Mouse (Mus musculus): ENCODE results near the gene Snx29. TPM values are rescaled to one million over a fixed set of nuclear protein-coding genes. Genes with fewer than 3 reads are reported as not detected.

The Snx29 gene
- polyA plus RNA-seq, 1 experiment from 2014 or later, result 14.9 TPM

DNA sequence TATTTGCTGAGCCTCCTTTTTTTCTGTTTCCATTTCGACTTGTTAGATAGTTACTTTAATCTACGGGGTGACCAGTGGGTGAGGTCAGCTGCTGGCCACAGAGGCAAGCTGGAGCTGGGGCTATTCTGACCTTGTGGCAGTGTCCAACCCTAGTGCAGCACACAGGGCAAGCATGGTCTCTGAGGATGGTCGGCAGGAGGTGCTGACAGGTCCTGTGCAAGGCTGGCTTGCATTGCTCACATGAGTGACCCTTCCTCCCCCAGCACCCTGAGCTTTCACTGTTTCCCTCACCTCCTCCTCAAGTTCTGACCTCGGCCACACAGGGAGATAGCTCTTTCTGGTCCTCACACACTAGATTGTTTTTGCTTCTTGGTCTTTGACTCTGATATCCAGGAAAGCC lies 46.5 kb downstream of the Snx29 start:
- H3K4me1 ChIP-seq (replicated peaks), result peaks cover 13% of the 10 kb centered on the region
- no peak for DNase-seq (ENCODE audit: low spot score)
- H3K36me3 ChIP-seq, result no peaks in the 10 kb centered on the region
- H3K9me3 ChIP-seq, result no peaks in the 10 kb centered on the region
- H3K27me3 ChIP-seq (ENCODE audit: insufficient read depth, poor library complexity, severe bottlenecking), result no peaks in the 10 kb centered on the region
- peak overlapping the region; percentile 6; the same call in 1 of the 2 replicates for H3K27ac ChIP-seq
- H3K4me3 ChIP-seq, result no peak overlapping the region
- 51% methylated on average over 4 of the region's 4 CpGs for WGBS

DNA sequence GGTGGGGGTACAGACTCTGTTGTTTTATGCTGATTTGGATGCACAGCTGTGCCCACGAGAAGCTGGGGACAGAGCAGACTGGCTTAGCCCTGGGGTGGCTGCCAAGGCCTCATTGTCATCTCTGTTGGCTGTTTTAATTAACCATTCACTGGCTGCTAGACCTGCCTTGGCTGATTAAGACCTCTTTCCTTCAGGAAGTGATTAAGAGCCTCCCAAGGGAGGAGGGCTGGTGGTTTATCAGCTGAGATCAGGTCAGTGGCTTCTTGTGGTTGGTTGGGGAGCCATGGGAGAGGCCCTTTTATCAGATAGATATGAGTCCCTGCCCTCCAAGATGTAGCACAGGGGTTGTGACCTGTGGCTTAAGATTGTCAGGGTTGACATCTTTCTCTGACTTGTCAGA lies 46.9 kb downstream of the Snx29 start:
- no peaks in the 10 kb centered on the region for H3K36me3 ChIP-seq
- peaks cover 13% of the 10 kb centered on the region for H3K4me1 ChIP-seq (replicated peaks)
- WGBS, result 13% methylated on average over 1 of the region's 1 CpGs
- H3K4me3 ChIP-seq, result no peak overlapping the region
- no peaks in the 10 kb centered on the region for H3K9me3 ChIP-seq
- DNase-seq (ENCODE audit: low spot score), result no peak
- no peaks in the 10 kb centered on the region for H3K27me3 ChIP-seq (ENCODE audit: insufficient read depth, poor library complexity, severe bottlenecking)
- peak overlapping the region; percentile 6; the same call in 1 of the 2 replicates for H3K27ac ChIP-seq

DNA sequence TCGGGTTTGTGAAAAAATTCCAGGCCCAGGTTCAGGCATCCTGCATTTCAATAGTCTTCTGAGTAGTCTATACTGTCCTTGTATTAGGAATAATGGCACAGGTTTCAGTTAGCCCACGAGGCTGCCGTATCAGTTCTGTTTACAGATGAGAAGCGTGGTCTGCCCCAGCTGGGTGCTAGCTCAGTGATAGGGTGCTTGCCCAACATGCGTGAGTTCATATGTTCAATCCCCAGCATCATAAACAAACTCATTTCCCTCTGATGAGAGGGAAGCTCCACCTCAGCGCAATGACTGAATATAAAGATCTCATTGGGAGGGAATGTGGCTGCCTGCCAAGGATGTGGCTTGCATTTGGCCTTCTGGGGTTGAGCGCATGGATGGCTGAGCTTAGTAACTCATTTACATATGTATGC lies 47.4 kb downstream of the Snx29 start:
- Histone ChIP-seq H3K27ac (no peak overlapping the region), H3K4me1 (replicated peaks) (peaks cover 13% of the 10 kb centered on the region), H3K9me3 (no peaks in the 10 kb centered on the region), H3K36me3 (no peaks in the 10 kb centered on the region), H3K27me3 (ENCODE audit: insufficient read depth, poor library complexity, severe bottlenecking) (no peaks in the 10 kb centered on the region), H3K4me3 (no peak overlapping the region)
- WGBS, result 75% methylated on average over 7 of the region's 7 CpGs
- DNase-seq (ENCODE audit: low spot score), result no peak

DNA sequence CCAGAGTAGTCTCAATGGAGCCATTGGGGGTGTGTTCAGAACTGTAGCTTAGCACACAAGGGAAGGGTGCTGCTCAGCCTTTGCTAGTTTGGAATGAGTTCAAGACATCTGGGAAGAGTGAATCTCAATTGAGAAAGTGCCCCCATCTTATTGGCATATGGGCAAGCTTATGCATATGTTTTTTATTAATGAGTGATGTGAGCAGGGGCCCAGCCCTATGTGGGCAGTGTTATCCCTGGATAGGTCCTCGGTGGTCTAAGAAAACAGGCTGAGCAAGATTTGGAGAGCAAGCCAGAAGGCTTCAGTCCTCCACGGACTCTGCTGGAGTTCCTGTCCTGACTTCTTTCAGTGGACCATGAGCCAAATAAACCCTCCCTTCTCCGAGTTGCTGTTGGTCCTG lies 56.6 kb downstream of the Snx29 start:
- no peak overlapping the region for H3K4me3 ChIP-seq
- DNase-seq (ENCODE audit: low spot score), result no peak
- no peak overlapping the region for H3K27ac ChIP-seq
- 77% methylated on average over 3 of the region's 3 CpGs for WGBS
- no peaks in the 10 kb centered on the region for H3K27me3 ChIP-seq (ENCODE audit: insufficient read depth, poor library complexity, severe bottlenecking)
- 0 out of 2 replicates have a peak, but pooled peaks cover 2% of the 10 kb centered on the region for H3K36me3 ChIP-seq
- no peaks in the 10 kb centered on the region for H3K9me3 ChIP-seq
- H3K4me1 ChIP-seq (replicated peaks), result no peaks in the 10 kb centered on the region

DNA sequence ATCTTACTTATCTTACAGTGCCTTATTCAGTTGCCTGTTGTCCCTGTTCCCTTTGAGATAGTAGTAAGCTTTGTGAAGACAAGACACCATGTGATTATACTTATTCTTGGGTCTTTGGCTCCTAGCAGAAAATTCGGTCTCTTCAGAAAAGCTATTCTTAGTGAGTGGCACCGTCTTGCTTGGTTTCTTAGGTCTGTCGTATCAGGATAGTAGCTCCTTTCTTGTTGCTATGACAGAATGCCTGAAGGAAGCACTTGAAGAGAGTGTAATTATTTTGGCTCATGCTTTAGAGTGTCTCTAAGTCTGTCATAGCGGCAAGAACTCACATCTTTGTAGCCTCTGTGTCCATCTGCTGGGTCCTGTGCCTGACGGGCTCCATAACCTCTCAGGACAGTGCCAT lies 57.3 kb downstream of the Snx29 start:
- Histone ChIP-seq H3K36me3 (0 out of 2 replicates have a peak, but pooled peaks cover 2% of the 10 kb centered on the region), H3K4me3 (no peak overlapping the region), H3K9me3 (no peaks in the 10 kb centered on the region), H3K4me1 (replicated peaks) (no peaks in the 10 kb centered on the region), H3K27me3 (ENCODE audit: insufficient read depth, poor library complexity, severe bottlenecking) (no peaks in the 10 kb centered on the region), H3K27ac (no peak overlapping the region)
- DNase-seq (ENCODE audit: low spot score), result no peak
- 91% methylated on average over 5 of the region's 5 CpGs for WGBS

DNA sequence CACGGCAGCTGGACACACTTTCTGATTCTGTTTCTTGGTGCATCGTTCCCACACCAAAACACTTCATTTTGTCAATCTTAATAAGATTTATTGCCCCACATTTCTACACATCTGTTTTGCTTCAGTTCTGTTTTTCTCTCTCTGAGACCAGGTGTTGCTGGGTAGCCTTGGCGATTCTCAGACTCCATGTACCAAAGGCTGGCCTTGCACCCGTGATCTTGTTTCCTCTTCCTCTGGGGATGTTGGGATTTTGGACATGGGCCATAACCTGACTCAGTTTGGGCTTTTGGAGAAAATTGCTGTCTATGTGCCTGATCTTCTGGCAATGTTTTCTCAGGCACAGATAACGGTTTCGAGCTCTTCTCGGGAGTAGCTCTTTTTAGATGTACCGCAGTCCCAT lies 58.2 kb downstream of the Snx29 start:
- DNase-seq (ENCODE audit: low spot score), result no peak
- Histone ChIP-seq H3K4me3 (no peak overlapping the region), H3K27ac (no peak overlapping the region), H3K27me3 (ENCODE audit: insufficient read depth, poor library complexity, severe bottlenecking) (no peaks in the 10 kb centered on the region), H3K9me3 (no peaks in the 10 kb centered on the region), H3K36me3 (0 out of 2 replicates have a peak, but pooled peaks cover 2% of the 10 kb centered on the region), H3K4me1 (replicated peaks) (no peaks in the 10 kb centered on the region)
- WGBS, result 91% methylated on average over 8 of the region's 8 CpGs

DNA sequence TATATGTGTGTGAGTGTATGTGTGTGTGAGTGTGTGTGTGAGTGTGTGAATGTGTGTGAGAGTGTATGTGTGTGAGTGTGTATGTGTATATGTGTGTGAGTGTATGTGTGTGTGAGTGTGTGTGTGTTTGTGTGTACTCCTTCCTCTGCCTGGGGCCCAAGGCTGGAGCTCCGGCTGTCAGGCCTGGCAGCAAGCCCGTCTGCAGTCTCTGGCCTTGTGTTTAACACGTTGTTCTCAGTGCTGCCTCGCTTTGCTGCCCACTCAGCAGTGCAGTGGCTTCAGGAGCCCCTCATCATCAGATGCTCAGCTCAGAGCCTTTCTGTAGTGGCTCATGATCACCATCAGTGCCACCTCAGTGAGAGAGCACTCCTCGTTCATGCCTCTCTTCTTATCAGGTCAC lies 61.7 kb downstream of the Snx29 start:
- H3K27ac ChIP-seq, result no peak overlapping the region
- no peaks in the 10 kb centered on the region for H3K9me3 ChIP-seq
- H3K27me3 ChIP-seq (ENCODE audit: insufficient read depth, poor library complexity, severe bottlenecking), result no peaks in the 10 kb centered on the region
- no peak overlapping the region for H3K4me3 ChIP-seq
- H3K4me1 ChIP-seq (replicated peaks), result no peaks in the 10 kb centered on the region
- WGBS, result 92% methylated on average over 5 of the region's 5 CpGs
- H3K36me3 ChIP-seq, result no peaks in the 10 kb centered on the region
- DNase-seq (ENCODE audit: low spot score), result no peak

DNA sequence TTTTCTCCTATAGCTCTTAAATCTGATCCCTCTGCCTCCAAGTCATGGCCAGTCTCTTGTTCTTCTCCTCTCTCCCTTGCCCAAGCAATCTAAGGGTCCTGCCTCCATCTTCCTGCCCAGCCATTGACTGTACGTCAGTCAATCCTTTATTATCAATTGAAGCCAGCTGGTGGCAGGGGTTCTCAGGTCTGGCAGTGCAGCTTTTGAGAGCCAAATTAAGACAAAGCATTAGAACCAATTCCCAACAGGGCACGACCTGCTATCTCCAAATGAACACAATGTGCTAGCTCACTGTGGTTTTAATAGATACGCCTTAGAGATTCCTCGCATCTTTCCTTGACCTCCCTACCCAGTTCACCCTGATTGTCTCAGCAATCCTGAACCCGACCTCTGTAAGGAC lies 62.4 kb downstream of the Snx29 start:
- H3K36me3 ChIP-seq, result no peaks in the 10 kb centered on the region
- no peaks in the 10 kb centered on the region for H3K27me3 ChIP-seq (ENCODE audit: insufficient read depth, poor library complexity, severe bottlenecking)
- 68% methylated on average over 5 of the region's 5 CpGs for WGBS

DNA sequence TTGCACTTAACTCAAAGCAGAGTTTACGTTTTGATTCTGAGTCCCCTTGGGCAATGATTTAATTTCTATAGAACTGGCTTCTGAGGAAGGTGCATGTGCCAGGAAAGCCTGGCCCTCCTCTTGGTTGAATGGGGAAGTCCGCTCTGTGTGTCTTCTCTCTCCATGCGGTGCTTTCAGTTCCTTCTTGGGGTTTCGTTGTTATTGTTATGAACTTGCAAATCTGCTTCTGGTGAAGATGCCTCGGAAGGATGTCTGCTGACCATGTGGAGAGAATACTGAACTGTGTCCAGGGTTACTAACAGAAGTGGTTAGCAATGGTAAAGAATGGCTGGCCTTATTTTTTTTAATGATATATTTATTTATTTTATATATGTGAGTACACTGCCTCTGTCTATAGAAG lies 63.1 kb downstream of the Snx29 start:
- DNase-seq (ENCODE audit: low spot score), result no peak

More for the DNA sequence above, 62.4 kb downstream of the Snx29 start:
- Histone ChIP-seq H3K4me3 (no peak overlapping the region), H3K9me3 (no peaks in the 10 kb centered on the region), H3K4me1 (replicated peaks) (no peaks in the 10 kb centered on the region), H3K27ac (no peak overlapping the region)
- DNase-seq (ENCODE audit: low spot score), result no peak

DNA sequence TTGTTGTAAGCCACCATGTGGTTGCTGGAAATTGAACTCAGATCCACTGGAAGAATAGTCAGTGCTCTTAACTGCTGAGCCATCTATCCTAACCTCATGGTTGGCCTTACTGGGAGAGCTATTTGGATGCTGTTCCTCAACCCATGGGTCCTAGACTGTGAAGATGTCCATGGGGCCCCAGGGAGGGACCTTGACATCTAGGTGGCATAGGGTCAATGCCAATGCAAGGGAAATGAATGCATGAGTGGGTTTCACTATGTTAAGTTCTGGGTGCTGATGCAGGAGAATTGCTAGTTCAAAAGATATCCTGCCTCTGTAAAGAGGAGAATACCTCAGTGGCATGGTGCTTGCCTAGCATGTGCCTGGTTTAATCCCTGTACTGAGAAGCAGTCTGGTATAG lies 63.5 kb downstream of the Snx29 start:
- DNase-seq (ENCODE audit: low spot score), result no peak

More for the DNA sequence above, 63.1 kb downstream of the Snx29 start:
- Histone ChIP-seq H3K4me1 (replicated peaks) (no peaks in the 10 kb centered on the region), H3K9me3 (no peaks in the 10 kb centered on the region), H3K27ac (no peak overlapping the region), H3K27me3 (ENCODE audit: insufficient read depth, poor library complexity, severe bottlenecking) (no peaks in the 10 kb centered on the region), H3K36me3 (no peaks in the 10 kb centered on the region), H3K4me3 (no peak overlapping the region)
- WGBS, result 91% methylated on average over 5 of the region's 5 CpGs

DNA sequence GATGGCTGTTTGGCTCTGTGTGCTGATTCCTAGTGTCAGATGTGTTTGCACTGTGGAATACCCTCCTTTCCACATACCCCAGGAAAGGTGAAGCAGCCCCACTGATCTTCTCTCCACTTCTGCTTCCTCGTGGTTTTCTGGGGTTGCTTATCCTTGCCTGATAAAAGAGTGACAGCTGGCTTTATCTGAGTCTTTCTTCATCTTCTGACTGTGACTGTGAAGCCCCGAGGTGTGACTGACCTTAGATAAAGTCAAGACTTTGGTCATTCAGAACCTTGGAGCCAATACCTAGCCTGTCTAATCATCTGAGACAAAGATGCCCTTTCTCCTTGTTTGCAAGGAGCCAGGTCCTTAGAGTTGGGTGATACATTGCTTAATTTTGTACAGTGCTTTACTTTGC lies 65.4 kb downstream of the Snx29 start:
- Histone ChIP-seq H3K4me1 (replicated peaks) (no peaks in the 10 kb centered on the region), H3K27me3 (ENCODE audit: insufficient read depth, poor library complexity, severe bottlenecking) (no peaks in the 10 kb centered on the region), H3K4me3 (no peak overlapping the region), H3K36me3 (no peaks in the 10 kb centered on the region), H3K9me3 (no peaks in the 10 kb centered on the region), H3K27ac (no peak overlapping the region)
- DNase-seq (ENCODE audit: low spot score), result no peak
- WGBS, result 71% methylated on average over 2 of the region's 2 CpGs

More for the DNA sequence above, 63.5 kb downstream of the Snx29 start:
- Histone ChIP-seq H3K4me1 (replicated peaks) (no peaks in the 10 kb centered on the region), H3K27me3 (ENCODE audit: insufficient read depth, poor library complexity, severe bottlenecking) (no peaks in the 10 kb centered on the region), H3K27ac (no peak overlapping the region), H3K36me3 (no peaks in the 10 kb centered on the region), H3K9me3 (no peaks in the 10 kb centered on the region), H3K4me3 (no peak overlapping the region)

DNA sequence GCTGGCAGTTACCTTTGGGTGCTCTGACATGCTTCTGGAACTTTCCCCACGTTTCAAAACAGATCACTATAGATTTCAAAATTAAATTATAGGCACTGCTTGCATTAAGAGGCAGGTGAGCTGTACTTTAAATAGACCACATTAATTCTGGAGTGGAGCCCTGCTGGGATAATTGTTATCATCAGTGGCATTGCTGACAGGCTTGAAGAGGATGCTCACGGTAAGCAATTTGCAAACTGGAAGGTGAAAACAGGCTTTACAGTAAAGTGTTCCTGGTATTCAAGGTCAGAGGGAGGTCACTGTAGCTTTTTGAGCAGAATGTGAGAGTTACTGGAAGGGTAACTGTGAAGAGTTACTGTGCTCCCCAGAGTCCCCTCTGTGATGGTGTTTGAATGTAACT lies 66.6 kb downstream of the Snx29 start:
- 49% methylated on average over 2 of the region's 2 CpGs for WGBS
- no peak for DNase-seq (ENCODE audit: low spot score)

DNA sequence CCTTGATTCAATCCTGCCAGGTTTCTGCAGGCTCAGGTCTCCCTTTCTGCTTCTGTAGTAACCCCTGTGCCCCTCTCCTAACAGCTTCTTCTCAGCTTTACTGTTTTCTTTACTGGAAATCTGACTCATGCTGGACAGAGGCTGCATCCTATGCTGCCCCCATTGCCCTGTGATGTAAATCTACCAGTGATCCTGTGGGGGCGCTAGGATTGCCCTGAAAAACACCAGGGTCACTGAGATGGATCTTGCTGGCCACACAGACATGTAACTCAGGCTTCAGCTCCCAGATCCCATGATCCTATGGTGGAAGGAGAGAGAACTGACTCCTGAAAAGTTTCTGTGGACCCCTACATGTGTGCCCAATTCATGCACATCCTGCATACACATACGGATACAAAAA lies 73.9 kb downstream of the Snx29 start:
- Histone ChIP-seq H3K36me3 (peaks cover 5% of the 10 kb centered on the region; the same call in 1 of the 2 replicates), H3K27ac (no peak overlapping the region), H3K4me3 (no peak overlapping the region), H3K4me1 (replicated peaks) (no peaks in the 10 kb centered on the region), H3K27me3 (ENCODE audit: insufficient read depth, poor library complexity, severe bottlenecking) (no peaks in the 10 kb centered on the region), H3K9me3 (no peaks in the 10 kb centered on the region)
- WGBS, result 65% methylated on average over 2 of the region's 2 CpGs
- no peak for DNase-seq (ENCODE audit: low spot score)

More for the DNA sequence above, 66.6 kb downstream of the Snx29 start:
- Histone ChIP-seq H3K9me3 (no peaks in the 10 kb centered on the region), H3K27me3 (ENCODE audit: insufficient read depth, poor library complexity, severe bottlenecking) (no peaks in the 10 kb centered on the region), H3K4me1 (replicated peaks) (no peaks in the 10 kb centered on the region), H3K27ac (no peak overlapping the region), H3K36me3 (no peaks in the 10 kb centered on the region), H3K4me3 (no peak overlapping the region)

DNA sequence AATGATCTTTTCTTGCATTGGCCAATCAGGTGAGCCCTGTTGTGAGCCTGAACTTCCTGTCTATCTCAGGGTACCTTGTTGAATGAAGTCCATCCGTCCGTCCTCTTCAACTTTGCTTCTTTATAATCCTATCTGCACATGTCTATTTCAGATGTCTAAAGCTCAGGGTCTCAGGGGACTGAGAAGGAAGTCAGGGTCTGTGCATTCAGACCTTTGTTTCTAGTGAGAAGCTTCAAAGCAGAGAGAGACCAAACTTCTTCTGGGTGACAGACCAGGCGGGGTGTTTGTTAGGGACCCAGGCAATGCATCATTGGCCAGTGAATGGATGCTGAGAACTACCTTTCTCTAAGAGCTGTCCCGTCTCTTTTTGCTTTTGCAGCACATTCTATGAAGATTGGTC lies 76.7 kb downstream of the Snx29 start:
- 88% methylated on average over 4 of the region's 4 CpGs for WGBS
- no peaks in the 10 kb centered on the region for H3K27me3 ChIP-seq (ENCODE audit: insufficient read depth, poor library complexity, severe bottlenecking)
- H3K9me3 ChIP-seq, result no peaks in the 10 kb centered on the region
- no peak overlapping the region for H3K27ac ChIP-seq
- no peaks in the 10 kb centered on the region for H3K4me1 ChIP-seq (replicated peaks)
- no peak for DNase-seq (ENCODE audit: low spot score)
- H3K36me3 ChIP-seq, result peaks cover 16% of the 10 kb centered on the region; the same call in 1 of the 2 replicates
- H3K4me3 ChIP-seq, result no peak overlapping the region

All from hindbrain, embryonic 10.5 days (tissue).